Mouse (Mus musculus) forebrain, embryonic 10.5 days (tissue): ENCODE results near the gene Sec24d. TPM values are rescaled to one million over a fixed set of nuclear protein-coding genes. Genes with fewer than 3 reads are reported as not detected.

Experiments
- DNase-seq: peaks from one replicate; pipeline ENCODE4 v3.0.0-alpha.2; 2017; ENCODE audit warnings: low spot score; ENCODE audit errors: extremely low spot score
- H3K27ac ChIP-seq: fragments of 300-500 bp; sonication (generic); 2 replicates; pipeline ENCODE4 v1.5.1; 2016; ENCODE audit warnings: mild to moderate bottlenecking
- H3K27me3 ChIP-seq: fragments of 300-500 bp; sonication (generic); 2 replicates; pipeline ENCODE4 v1.6.1; 2016; ENCODE audit warnings: mild to moderate bottlenecking; ENCODE audit not compliant: poor library complexity, severe bottlenecking
- H3K36me3 ChIP-seq: fragments of 300-500 bp; sonication (generic); replicated peaks from 2 replicates; pipeline ENCODE4 v1.6.1; 2016; ENCODE audit warnings: mild to moderate bottlenecking, moderate library complexity
- H3K4me1 ChIP-seq: fragments of 300-500 bp; sonication (generic); 2 replicates; pipeline ENCODE4 v1.6.1; 2016
- H3K4me3 ChIP-seq: fragments of 300-500 bp; sonication (generic); 2 replicates; pipeline ENCODE4 v1.5.1; 2016; ENCODE audit warnings: mild to moderate bottlenecking, moderate library complexity
- H3K9me3 ChIP-seq: fragments of 300-500 bp; sonication (generic); 2 replicates; pipeline ENCODE4 v1.6.1; 2016; ENCODE audit warnings: mild to moderate bottlenecking, moderate library complexity
- WGBS: fragments of 180-500 bp; shearing (Covaris S2); methylation state at CpG from one replicate; pipeline ENCODE4 v1.1.7; 2016; 5-methylcytosine and 5-hydroxymethylcytosine counted together
- polyA plus RNA-seq: library from polyadenylated mRNA; unstranded; fragments of >200 nt; fragmentation: Nextera tagmentation; extraction: Ambion mirVana; gene quantifications from 2 replicates; pipeline ENCODE4 v1.2.1, GENCODE M21; 2016

The Sec24d gene
- polyA plus RNA-seq, 1 experiment from 2014 or later, result 16.9 TPM

- H3K36me3 ChIP-seq, result no peaks in the 10 kb centered on the region
- 95% methylated on average over 6 of the region's 6 CpGs for WGBS
- H3K9me3 ChIP-seq, result peaks cover 2% of the 10 kb centered on the region; the same call in 1 of the 2 replicates
- no peak overlapping the region for H3K27ac ChIP-seq
- H3K27me3 ChIP-seq, result no peaks in the 10 kb centered on the region
- H3K4me3 ChIP-seq, result no peak overlapping the region
- no peaks in the 10 kb centered on the region for H3K4me1 ChIP-seq
- no peak for DNase-seq
These were observed 40.2 kb downstream of the Sec24d start for GRCm38 (mm10) chr3:123307446-123307845.

GRCm38 (mm10) chr3:123309141-123309540 is 41.9 kb downstream of the Sec24d start:
- 79% methylated on average over 6 of the region's 6 CpGs for WGBS
- H3K9me3 ChIP-seq, result no peaks in the 10 kb centered on the region

GRCm38 (mm10) chr3:123312477-123313062 is 45.3 kb downstream of the Sec24d start:
- no peaks in the 10 kb centered on the region for H3K36me3 ChIP-seq
- H3K4me3 ChIP-seq, result no peak overlapping the region
- H3K9me3 ChIP-seq, result no peaks in the 10 kb centered on the region
- 91% methylated on average over 9 of the region's 9 CpGs for WGBS
- peaks cover 7% of the 10 kb centered on the region for H3K4me1 ChIP-seq
- H3K27me3 ChIP-seq, result no peaks in the 10 kb centered on the region
- H3K27ac ChIP-seq, result no peak overlapping the region
- DNase-seq, result no peak

More at GRCm38 (mm10) chr3:123309141-123309540, 41.9 kb downstream of the Sec24d start:
- H3K36me3 ChIP-seq, result no peaks in the 10 kb centered on the region
- DNase-seq, result no peak
- no peaks in the 10 kb centered on the region for H3K27me3 ChIP-seq
- H3K4me1 ChIP-seq, result peaks cover 5% of the 10 kb centered on the region
- no peak overlapping the region for H3K4me3 ChIP-seq
- no peak overlapping the region for H3K27ac ChIP-seq

DNA sequence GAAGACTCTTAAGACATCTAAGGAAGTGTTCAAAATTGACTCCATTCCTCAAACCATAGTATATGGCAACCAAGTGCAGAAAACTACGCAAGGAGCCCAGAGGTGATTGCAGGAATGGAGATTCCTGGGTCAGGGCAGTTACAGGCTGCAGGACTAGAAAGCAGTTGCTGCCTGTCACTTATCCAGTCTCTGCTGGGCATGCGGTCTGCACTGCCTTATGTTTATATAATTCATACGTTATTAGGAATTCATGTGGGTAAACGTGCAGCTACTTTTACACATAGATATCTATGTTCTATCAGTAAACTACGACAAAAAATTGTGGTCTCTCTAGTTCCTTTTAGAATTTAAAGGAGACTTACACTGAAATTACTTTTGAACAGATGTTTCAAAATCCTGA is 46.2 kb downstream of the Sec24d start:
- H3K9me3 ChIP-seq, result no peaks in the 10 kb centered on the region
- H3K4me3 ChIP-seq, result no peak overlapping the region
- no peak overlapping the region for H3K27ac ChIP-seq
- WGBS, result 89% methylated on average over 5 of the region's 5 CpGs
- peaks cover 7% of the 10 kb centered on the region for H3K4me1 ChIP-seq
- H3K27me3 ChIP-seq, result no peaks in the 10 kb centered on the region
- no peaks in the 10 kb centered on the region for H3K36me3 ChIP-seq
- DNase-seq, result no peak

DNA sequence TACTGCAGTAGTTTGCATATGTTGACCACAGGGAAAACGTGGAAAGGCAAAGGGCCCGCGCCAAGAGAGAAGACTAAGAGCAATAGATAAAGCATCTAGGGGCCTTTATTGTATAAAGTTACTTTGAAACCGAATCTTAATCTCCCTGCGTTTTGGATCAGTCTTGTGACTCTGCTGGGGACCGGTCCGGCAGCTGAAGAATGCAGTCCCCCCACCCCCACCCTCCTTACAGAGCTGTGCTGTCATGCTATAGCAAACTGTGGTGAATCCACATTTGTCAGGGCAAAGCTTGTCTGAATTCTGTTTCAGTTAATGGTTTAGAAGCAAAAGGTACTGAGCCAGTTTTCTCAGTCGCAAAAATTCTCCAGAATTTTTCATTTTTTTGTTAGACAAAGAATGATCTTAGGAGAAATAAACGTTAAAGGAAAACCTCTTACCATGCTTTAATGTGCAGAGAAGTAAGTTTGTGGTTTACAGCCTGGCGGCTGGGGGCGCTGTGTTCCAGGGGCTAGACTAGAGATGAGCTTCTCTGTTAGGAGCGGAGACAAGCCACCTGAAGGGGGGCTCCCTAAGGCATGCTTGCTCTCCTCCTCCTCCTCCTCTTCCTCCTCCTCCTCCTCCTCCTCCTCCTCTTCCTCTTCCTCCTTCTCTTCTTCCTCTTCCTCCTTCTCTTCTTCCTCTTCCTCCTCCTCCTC is 46.8 kb downstream of the Sec24d start:
- no peak overlapping the region for H3K27ac ChIP-seq
- H3K36me3 ChIP-seq, result no peaks in the 10 kb centered on the region
- no peaks in the 10 kb centered on the region for H3K27me3 ChIP-seq
- peaks cover 7% of the 10 kb centered on the region for H3K4me1 ChIP-seq
- no peaks in the 10 kb centered on the region for H3K9me3 ChIP-seq
- no peak overlapping the region for H3K4me3 ChIP-seq
- no peak for DNase-seq
- 32% methylated on average over 12 of the region's 12 CpGs for WGBS

- 80% methylated on average over 6 of the region's 6 CpGs for WGBS
These were observed 48.8 kb downstream of the Sec24d start for GRCm38 (mm10) chr3:123316066-123316465.

DNA sequence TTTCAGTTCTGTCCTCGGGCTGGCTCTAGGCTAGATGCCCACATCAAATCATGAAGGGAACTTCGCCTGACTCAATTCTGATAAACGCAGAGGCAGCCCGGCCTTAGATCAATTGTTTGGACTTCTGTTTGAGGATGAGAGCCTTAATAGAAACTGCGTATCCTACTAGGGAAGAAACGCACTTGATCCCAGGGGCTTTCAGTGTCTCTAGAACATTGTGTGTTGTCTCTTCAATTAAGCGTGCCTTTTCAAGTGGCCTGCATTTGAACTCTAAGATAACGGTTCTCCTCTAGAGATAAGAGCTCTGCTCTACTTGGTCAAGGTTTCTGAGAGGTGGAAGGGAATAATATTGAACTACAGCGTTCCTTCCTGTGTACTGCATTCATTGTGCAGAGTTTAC is 49.8 kb downstream of the Sec24d start:
- no peak for DNase-seq
- Histone ChIP-seq H3K4me1 (peaks cover 7% of the 10 kb centered on the region), H3K27me3 (no peaks in the 10 kb centered on the region), H3K4me3 (no peak overlapping the region), H3K27ac (no peak overlapping the region), H3K9me3 (no peaks in the 10 kb centered on the region), H3K36me3 (no peaks in the 10 kb centered on the region)
- 91% methylated on average over 9 of the region's 9 CpGs for WGBS

More at GRCm38 (mm10) chr3:123316066-123316465, 48.8 kb downstream of the Sec24d start:
- no peak for DNase-seq
- Histone ChIP-seq H3K4me1 (peaks cover 7% of the 10 kb centered on the region), H3K9me3 (no peaks in the 10 kb centered on the region), H3K4me3 (no peak overlapping the region), H3K27ac (no peak overlapping the region), H3K27me3 (no peaks in the 10 kb centered on the region), H3K36me3 (no peaks in the 10 kb centered on the region)

- no peak overlapping the region for H3K27ac ChIP-seq
- 83% methylated on average over 9 of the region's 9 CpGs for WGBS
- H3K4me3 ChIP-seq, result no peak overlapping the region
- DNase-seq, result no peak
- H3K27me3 ChIP-seq, result no peaks in the 10 kb centered on the region
- no peaks in the 10 kb centered on the region for H3K36me3 ChIP-seq
- H3K4me1 ChIP-seq, result no peaks in the 10 kb centered on the region
- H3K9me3 ChIP-seq, result no peaks in the 10 kb centered on the region
These were observed 53.1 kb downstream of the Sec24d start for GRCm38 (mm10) chr3:123320341-123320740.

DNA sequence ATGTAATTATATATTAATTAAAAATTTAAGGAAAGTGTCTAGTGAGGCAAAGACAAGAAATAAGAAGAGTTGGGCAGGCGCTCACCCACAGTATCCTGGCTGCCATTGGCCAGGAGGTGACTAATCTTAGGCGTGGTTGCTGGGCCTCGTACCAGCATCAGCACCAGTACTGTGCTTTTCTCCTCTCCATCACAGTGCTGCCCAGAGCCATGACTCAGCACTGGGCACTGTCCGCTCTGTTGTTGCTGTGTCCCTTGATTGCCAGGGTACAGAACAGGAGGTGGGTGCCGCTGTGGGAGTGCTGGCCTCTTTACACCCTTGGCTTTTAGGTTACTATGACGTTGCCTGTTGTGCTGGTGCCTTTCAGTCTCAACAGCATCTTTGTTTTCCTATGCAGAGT is 54.4 kb downstream of the Sec24d start:
- Histone ChIP-seq H3K27ac (no peak overlapping the region), H3K4me3 (no peak overlapping the region), H3K9me3 (no peaks in the 10 kb centered on the region), H3K4me1 (no peaks in the 10 kb centered on the region), H3K27me3 (no peaks in the 10 kb centered on the region), H3K36me3 (no peaks in the 10 kb centered on the region)
- no peak for DNase-seq
- WGBS, result 87% methylated on average over 6 of the region's 6 CpGs

GRCm38 (mm10) chr3:123322147-123322546 is 54.9 kb downstream of the Sec24d start:
- DNase-seq, result no peak
- no peaks in the 10 kb centered on the region for H3K27me3 ChIP-seq
- no peaks in the 10 kb centered on the region for H3K36me3 ChIP-seq
- H3K4me1 ChIP-seq, result no peaks in the 10 kb centered on the region
- no peaks in the 10 kb centered on the region for H3K9me3 ChIP-seq
- H3K27ac ChIP-seq, result no peak overlapping the region
- no peak overlapping the region for H3K4me3 ChIP-seq
- 26% methylated on average over 1 of the region's 1 CpGs for WGBS

GRCm38 (mm10) chr3:123324326-123324725 is 57.1 kb downstream of the Sec24d start:
- Histone ChIP-seq H3K27ac (no peak overlapping the region), H3K9me3 (no peaks in the 10 kb centered on the region), H3K4me1 (no peaks in the 10 kb centered on the region), H3K36me3 (no peaks in the 10 kb centered on the region), H3K27me3 (no peaks in the 10 kb centered on the region), H3K4me3 (no peak overlapping the region)
- 82% methylated on average over 4 of the region's 4 CpGs for WGBS
- no peak for DNase-seq

- DNase-seq, result no peak
- H3K27me3 ChIP-seq, result no peaks in the 10 kb centered on the region
- no peak overlapping the region for H3K4me3 ChIP-seq
- no peaks in the 10 kb centered on the region for H3K4me1 ChIP-seq
- 77% methylated on average over 6 of the region's 6 CpGs for WGBS
- H3K36me3 ChIP-seq, result no peaks in the 10 kb centered on the region
- H3K27ac ChIP-seq, result no peak overlapping the region
- H3K9me3 ChIP-seq, result no peaks in the 10 kb centered on the region
These were observed 62.0 kb downstream of the Sec24d start for GRCm38 (mm10) chr3:123329251-123329650.

DNA sequence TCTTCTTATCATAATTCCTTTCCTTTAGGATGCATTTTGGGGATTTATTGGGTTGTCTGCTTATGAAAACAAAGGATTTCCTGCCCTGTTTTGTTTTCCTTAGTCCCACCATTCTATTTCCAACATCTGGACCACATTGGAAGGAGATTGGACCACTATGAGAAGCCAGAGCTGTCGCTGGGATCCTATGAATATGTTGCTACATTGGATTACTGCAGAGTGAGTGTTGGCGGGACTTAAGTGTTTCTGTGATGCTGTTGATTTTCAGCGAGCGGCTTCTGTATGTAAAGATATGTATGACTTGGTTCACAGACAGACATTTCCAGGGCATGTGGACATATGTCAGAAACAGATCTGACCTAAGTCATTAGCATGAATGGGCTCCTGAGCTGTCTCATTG is 63.0 kb downstream of the Sec24d start:
- 84% methylated on average over 4 of the region's 4 CpGs for WGBS
- Histone ChIP-seq H3K36me3 (no peaks in the 10 kb centered on the region), H3K4me3 (no peak overlapping the region), H3K4me1 (no peaks in the 10 kb centered on the region), H3K27me3 (no peaks in the 10 kb centered on the region), H3K27ac (no peak overlapping the region), H3K9me3 (no peaks in the 10 kb centered on the region)
- no peak for DNase-seq
